Mouse (Mus musculus) spleen, postnatal 10 days (tissue): ENCODE measurements around the gene Sp110.
"Not testable (repeated sequence)": the region's sequence is repeated elsewhere in the genome, so short reads cannot be mapped to it uniquely, and the experiment has no call there.

Source experiments
- DNase-seq, 2 experiments: peaks; one replicate each; pipeline ENCODE4 v3.0.0; 2021 to 2022; ENCODE audit warnings: low spot score in 2 of 2

The Sp110 gene

GRCm38 (mm10) chr1:85598271-85599012 lies at the start of gene Sp110:
Sp110 (minus strand) TSS chr1:85598817.
- peak in 1 of 2 experiments; percentile 39 for DNase-seq

- peak in 1 of 2 experiments; percentile 30 for DNase-seq
Observed at GRCm38 (mm10) chr1:85638144-85638543, 39.5 kb upstream of the Sp110 start.

GRCm38 (mm10) chr1:85636936-85637335 lies 38.3 kb upstream of the Sp110 start:
- DNase-seq = not testable (repeated sequence)

GRCm38 (mm10) chr1:85618689-85619088 lies 20.1 kb upstream of the Sp110 start:
- not testable (repeated sequence) for DNase-seq

GRCm38 (mm10) chr1:85617161-85617560 lies 18.5 kb upstream of the Sp110 start:
- DNase-seq = not testable (repeated sequence)

GRCm38 (mm10) chr1:85615819-85616218 lies 17.2 kb upstream of the Sp110 start:
- DNase-seq = not testable (repeated sequence)

- not testable (repeated sequence) for DNase-seq
Observed at GRCm38 (mm10) chr1:85615096-85615495, 16.5 kb upstream of the Sp110 start.

GRCm38 (mm10) chr1:85610581-85610980 lies 12.0 kb upstream of the Sp110 start:
- DNase-seq = not testable (repeated sequence)

GRCm38 (mm10) chr1:85608361-85608760 lies 9.7 kb upstream of the Sp110 start:
- DNase-seq = not testable (repeated sequence)

GRCm38 (mm10) chr1:85604341-85604740 lies 5.7 kb upstream of the Sp110 start:
- DNase-seq = not testable (repeated sequence)

GRCm38 (mm10) chr1:85600794-85601193 lies 2.2 kb upstream of the Sp110 start:
- peak; percentile 45 to 59 for DNase-seq

GRCm38 (mm10) chr1:85600078-85600477 lies 1.5 kb upstream of the Sp110 start, which contains the start of gene Sp140:
Sp140 (plus strand) TSS chr1:85600378.
- not testable (repeated sequence) for DNase-seq

- not testable (repeated sequence) for DNase-seq
Observed at GRCm38 (mm10) chr1:85592526-85592925, 6.1 kb downstream of the Sp110 start.

- not testable (repeated sequence) for DNase-seq
Observed at GRCm38 (mm10) chr1:85588697-85589096, 9.9 kb downstream of the Sp110 start.

GRCm38 (mm10) chr1:85581518-85581917 lies 17.1 kb downstream of the Sp110 start:
- DNase-seq = not testable (repeated sequence)

- DNase-seq = not testable (repeated sequence)
Observed at GRCm38 (mm10) chr1:85580578-85580977, 18.0 kb downstream of the Sp110 start.

GRCm38 (mm10) chr1:85580148-85580534 lies 18.5 kb downstream of the Sp110 start:
- DNase-seq = not testable (repeated sequence)

- not testable (repeated sequence) for DNase-seq
Observed at GRCm38 (mm10) chr1:85579199-85580147, 19.1 kb downstream of the Sp110 start.

GRCm38 (mm10) chr1:85578372-85579010 lies 20.1 kb downstream of the Sp110 start:
- not testable (repeated sequence) for DNase-seq

- DNase-seq = not testable (repeated sequence)
Observed at GRCm38 (mm10) chr1:85575376-85575775, 23.2 kb downstream of the Sp110 start, which contains the start of gene G530012D18Rik. G530012D18Rik (plus strand) TSS chr1:85575676.

- DNase-seq = not testable (repeated sequence)
Observed at GRCm38 (mm10) chr1:85573554-85573953, 25.1 kb downstream of the Sp110 start.
